Mouse (Mus musculus) testis, adult 2 months (tissue): ENCODE measurements around the gene Mrpl48. TPM values are rescaled to one million over a fixed set of nuclear protein-coding genes. Genes with fewer than 3 reads are reported as not detected.
A peak's percentile ranks its signal among the peaks of the same experiment; 100 is the strongest.

Source experiments
- H3K27ac ChIP-seq: fragments of 200-500 bp; 2 replicates; pipeline ENCODE4 v1.5.1; 2012; ENCODE audit warnings: low read depth, low read length; ENCODE audit not compliant: control insufficient read depth, insufficient read depth
- H3K27me3 ChIP-seq: fragments of 200-500 bp; 2 replicates; pipeline ENCODE4 v1.6.1; 2012; ENCODE audit warnings: mild to moderate bottlenecking, low read length, moderate library complexity; ENCODE audit not compliant: control insufficient read depth, insufficient read depth
- H3K36me3 ChIP-seq: fragments of 200-500 bp; 2 replicates; pipeline ENCODE4 v1.6.1; 2012; ENCODE audit warnings: mild to moderate bottlenecking, low read length; ENCODE audit not compliant: control insufficient read depth, insufficient read depth
- H3K4me1 ChIP-seq: fragments of 200-500 bp; 2 replicates; pipeline ENCODE4 v1.6.1; 2012; ENCODE audit warnings: low read length; ENCODE audit not compliant: control insufficient read depth, insufficient read depth
- H3K4me3 ChIP-seq: fragments of 200-500 bp; 2 replicates; pipeline ENCODE4 v1.5.1; 2012; ENCODE audit warnings: low read depth, mild to moderate bottlenecking, low read length, moderate library complexity, mixed read lengths; ENCODE audit not compliant: control insufficient read depth
- CTCF ChIP-seq: fragments of 200-500 bp; IDR thresholded peaks from 2 replicates; pipeline ENCODE4 v1.5.1; 2012; ENCODE audit warnings: low read depth, mild to moderate bottlenecking, inconsistent platforms, low read length, moderate library complexity; ENCODE audit not compliant: control insufficient read depth, insufficient read depth, insufficient replicate concordance
- POLR2A ChIP-seq: fragments of 200-500 bp; IDR thresholded peaks from 2 replicates; pipeline ENCODE4 v1.6.1; 2012; ENCODE audit warnings: low read depth, mild to moderate bottlenecking, inconsistent platforms, low read length, moderate library complexity; ENCODE audit not compliant: control insufficient read depth
- polyA plus RNA-seq: library from polyadenylated mRNA; depleted of rRNA; stranded (reverse); fragments of >200 nt; gene quantifications from 2 replicates; pipeline ENCODE4 v1.2.3, GENCODE M21; 2012

The Mrpl48 gene
- polyA plus RNA-seq, 1 experiment = 19.2 TPM

GRCm38 (mm10) chr7:100511602-100512001 is 96.5 kb downstream of the Mrpl48 start:
- Histone ChIP-seq H3K4me3 (peak overlapping the region; percentile 25), H3K4me1 (peaks cover 5% of the 10 kb centered on the region), H3K36me3 (no peaks in the 10 kb centered on the region), H3K27ac (no peak overlapping the region), H3K27me3 (no peaks in the 10 kb centered on the region)
- TF ChIP-seq CTCF (no peak), POLR2A (no peak)

- H3K4me3 ChIP-seq = no peak overlapping the region
- no peak overlapping the region for H3K27ac ChIP-seq
- TF ChIP-seq POLR2A (no peak), CTCF (no peak)
- H3K4me1 ChIP-seq = 0 out of 2 replicates have a peak, but pooled peaks cover 2% of the 10 kb centered on the region
- H3K27me3 ChIP-seq = no peaks in the 10 kb centered on the region
- H3K36me3 ChIP-seq = no peaks in the 10 kb centered on the region
These were observed 99.4 kb downstream of the Mrpl48 start for GRCm38 (mm10) chr7:100508670-100509069.

- no peak overlapping the region for H3K27ac ChIP-seq
- no peaks in the 10 kb centered on the region for H3K27me3 ChIP-seq
- 0 out of 2 replicates have a peak, but pooled peaks cover 2% of the 10 kb centered on the region for H3K4me1 ChIP-seq
- TF ChIP-seq CTCF = no peak
- no peak for TF ChIP-seq POLR2A
- H3K4me3 ChIP-seq = no peak overlapping the region
- no peaks in the 10 kb centered on the region for H3K36me3 ChIP-seq
These were observed 101.6 kb downstream of the Mrpl48 start for GRCm38 (mm10) chr7:100506494-100506893.

GRCm38 (mm10) chr7:100504740-100505487 is 103.2 kb downstream of the Mrpl48 start:
- no peak for TF ChIP-seq POLR2A
- TF ChIP-seq CTCF = no peak
- Histone ChIP-seq H3K27ac (no peak overlapping the region), H3K27me3 (no peaks in the 10 kb centered on the region), H3K4me3 (no peak overlapping the region), H3K4me1 (peaks cover 2% of the 10 kb centered on the region), H3K36me3 (no peaks in the 10 kb centered on the region)

- TF ChIP-seq CTCF (no peak), POLR2A (no peak)
- Histone ChIP-seq H3K4me1 (peaks cover 2% of the 10 kb centered on the region), H3K27me3 (no peaks in the 10 kb centered on the region), H3K4me3 (no peak overlapping the region), H3K27ac (no peak overlapping the region), H3K36me3 (no peaks in the 10 kb centered on the region)
These were observed 105.0 kb downstream of the Mrpl48 start for GRCm38 (mm10) chr7:100503076-100503475.

- no peak overlapping the region for H3K4me3 ChIP-seq
- TF ChIP-seq POLR2A = no peak
- TF ChIP-seq CTCF = no peak
- H3K36me3 ChIP-seq = no peaks in the 10 kb centered on the region
- no peaks in the 10 kb centered on the region for H3K27me3 ChIP-seq
- no peak overlapping the region for H3K27ac ChIP-seq
- H3K4me1 ChIP-seq = peaks cover 2% of the 10 kb centered on the region
These were observed 105.7 kb downstream of the Mrpl48 start for GRCm38 (mm10) chr7:100502374-100502922.

GRCm38 (mm10) chr7:100501844-100502373 is 106.2 kb downstream of the Mrpl48 start:
- H3K27ac ChIP-seq = no peak overlapping the region
- no peaks in the 10 kb centered on the region for H3K36me3 ChIP-seq
- TF ChIP-seq POLR2A = no peak
- TF ChIP-seq CTCF = no peak
- H3K4me1 ChIP-seq = peaks cover 2% of the 10 kb centered on the region
- no peak overlapping the region for H3K4me3 ChIP-seq
- no peaks in the 10 kb centered on the region for H3K27me3 ChIP-seq
